Mouse (Mus musculus): ENCODE measurements at regions not wholly inside any gene's neighbourhood (a gene's known extent, or its start where the extent isn't known, plus 50 kb on each side); places are given as distances from the start of the nearest gene placed in this dataset.
A peak's percentile ranks its signal among the peaks of the same experiment; 100 is the strongest.

GRCm38 (mm10) chr16:85347621-85348020, 174.1 kb upstream of the App start:
- H3K4me3 ChIP-seq = no peak overlapping the region
- no peaks in the 10 kb centered on the region for H3K36me3 ChIP-seq (replicated peaks)
- no peak overlapping the region for H3K27ac ChIP-seq
- H3K9me3 ChIP-seq = no peaks in the 10 kb centered on the region
- ATAC-seq (replicated peaks) = no peak
- H3K4me1 ChIP-seq = no peaks in the 10 kb centered on the region
- no peaks in the 10 kb centered on the region for H3K27me3 ChIP-seq (replicated peaks)
- 82% methylated on average over 4 of the region's 4 CpGs for WGBS
- no peak overlapping the region for H3K4me2 ChIP-seq
- H3K9ac ChIP-seq = no peak overlapping the region

- Histone ChIP-seq H3K9me3 (no peaks in the 10 kb centered on the region), H3K4me2 (no peak overlapping the region), H3K27ac (no peak overlapping the region), H3K27me3 (replicated peaks) (no peaks in the 10 kb centered on the region), H3K36me3 (replicated peaks) (no peaks in the 10 kb centered on the region), H3K4me1 (no peaks in the 10 kb centered on the region), H3K9ac (no peak overlapping the region), H3K4me3 (no peak overlapping the region)
- 87% methylated on average over 4 of the region's 4 CpGs for WGBS
- ATAC-seq (replicated peaks) = no peak
Observed at GRCm38 (mm10) chr16:85336495-85337119, 163.0 kb upstream of the App start.

- Histone ChIP-seq H3K4me3 (no peak overlapping the region), H3K36me3 (replicated peaks) (no peaks in the 10 kb centered on the region), H3K4me2 (no peak overlapping the region), H3K4me1 (no peaks in the 10 kb centered on the region), H3K9ac (no peak overlapping the region), H3K9me3 (no peaks in the 10 kb centered on the region), H3K27me3 (replicated peaks) (no peaks in the 10 kb centered on the region), H3K27ac (no peak overlapping the region)
- ATAC-seq (replicated peaks) = no peak
- WGBS = 68% methylated on average over 3 of the region's 3 CpGs
Observed at GRCm38 (mm10) chr16:85333543-85333942, 160.0 kb upstream of the App start.

GRCm38 (mm10) chr16:85312018-85312417, 138.5 kb upstream of the App start:
- 60% methylated on average over 8 of the region's 8 CpGs for WGBS
- Histone ChIP-seq H3K27me3 (replicated peaks) (no peaks in the 10 kb centered on the region), H3K4me1 (peaks cover 3% of the 10 kb centered on the region; the same call in 1 of the 2 replicates), H3K4me3 (no peak overlapping the region), H3K27ac (no peak overlapping the region), H3K4me2 (no peak overlapping the region), H3K9ac (no peak overlapping the region), H3K36me3 (replicated peaks) (no peaks in the 10 kb centered on the region), H3K9me3 (no peaks in the 10 kb centered on the region)
- no peak for ATAC-seq (replicated peaks)

GRCm38 (mm10) chr16:85309493-85309892, 135.9 kb upstream of the App start:
- Histone ChIP-seq H3K27me3 (replicated peaks) (no peaks in the 10 kb centered on the region), H3K9ac (no peak overlapping the region), H3K4me3 (no peak overlapping the region), H3K36me3 (replicated peaks) (no peaks in the 10 kb centered on the region), H3K9me3 (no peaks in the 10 kb centered on the region), H3K4me1 (peaks cover 3% of the 10 kb centered on the region; the same call in 1 of the 2 replicates), H3K27ac (no peak overlapping the region), H3K4me2 (no peak overlapping the region)
- ATAC-seq (replicated peaks) = no peak; the same call in 1 of the 2 replicates
- 45% methylated on average over 3 of the region's 3 CpGs for WGBS

GRCm38 (mm10) chr16:85308429-85308828, 134.9 kb upstream of the App start:
- no peaks in the 10 kb centered on the region for H3K9me3 ChIP-seq
- H3K9ac ChIP-seq = no peak overlapping the region
- peaks cover 3% of the 10 kb centered on the region; the same call in 1 of the 2 replicates for H3K4me1 ChIP-seq
- H3K27me3 ChIP-seq (replicated peaks) = no peaks in the 10 kb centered on the region
- WGBS = 52% methylated on average over 2 of the region's 2 CpGs
- H3K27ac ChIP-seq = no peak overlapping the region
- no peaks in the 10 kb centered on the region for H3K36me3 ChIP-seq (replicated peaks)
- ATAC-seq (replicated peaks) = 0 out of 2 replicates have a peak, but pooled peaks have one; percentile 43
- H3K4me2 ChIP-seq = no peak overlapping the region
- no peak overlapping the region for H3K4me3 ChIP-seq

- WGBS = 23% methylated on average over 7 of the region's 7 CpGs
- Histone ChIP-seq H3K27ac (no peak overlapping the region), H3K27me3 (replicated peaks) (no peaks in the 10 kb centered on the region), H3K36me3 (replicated peaks) (no peaks in the 10 kb centered on the region), H3K4me2 (no peak overlapping the region), H3K4me1 (peaks cover 3% of the 10 kb centered on the region; the same call in 1 of the 2 replicates), H3K9ac (no peak overlapping the region), H3K9me3 (no peaks in the 10 kb centered on the region), H3K4me3 (no peak overlapping the region)
- peak; percentile 74 for ATAC-seq (replicated peaks)
Observed at GRCm38 (mm10) chr16:85307940-85308339, 134.4 kb upstream of the App start.

- no peak overlapping the region for H3K27ac ChIP-seq
- ATAC-seq (replicated peaks) = 0 out of 2 replicates have a peak, but pooled peaks have one; percentile 33
Observed at GRCm38 (mm10) chr16:85300092-85300853, 126.7 kb upstream of the App start.

GRCm38 (mm10) chr16:85298559-85298958, 125.0 kb upstream of the App start:
- no peak overlapping the region for H3K27ac ChIP-seq
- H3K27me3 ChIP-seq (replicated peaks) = no peaks in the 10 kb centered on the region
- WGBS = 62% methylated on average over 2 of the region's 2 CpGs
- ATAC-seq (replicated peaks) = no peak
- peaks cover 3% of the 10 kb centered on the region; the same call in 1 of the 2 replicates for H3K4me1 ChIP-seq
- no peak overlapping the region for H3K4me3 ChIP-seq
- H3K4me2 ChIP-seq = no peak overlapping the region
- H3K36me3 ChIP-seq (replicated peaks) = no peaks in the 10 kb centered on the region
- no peaks in the 10 kb centered on the region for H3K9me3 ChIP-seq
- H3K9ac ChIP-seq = no peak overlapping the region

More at GRCm38 (mm10) chr16:85300092-85300853, 126.7 kb upstream of the App start:
- no peak overlapping the region for H3K4me2 ChIP-seq
- no peaks in the 10 kb centered on the region for H3K27me3 ChIP-seq (replicated peaks)
- H3K9ac ChIP-seq = no peak overlapping the region
- no peaks in the 10 kb centered on the region for H3K36me3 ChIP-seq (replicated peaks)
- H3K4me1 ChIP-seq = peaks cover 3% of the 10 kb centered on the region; the same call in 1 of the 2 replicates
- no peak overlapping the region for H3K4me3 ChIP-seq
- 53% methylated on average over 13 of the region's 13 CpGs for WGBS
- no peaks in the 10 kb centered on the region for H3K9me3 ChIP-seq

- ATAC-seq (replicated peaks) = peak; percentile 58; the same call in 1 of the 2 replicates
- 77% methylated on average over 9 of the region's 9 CpGs for WGBS
- Histone ChIP-seq H3K9me3 (no peaks in the 10 kb centered on the region), H3K36me3 (replicated peaks) (no peaks in the 10 kb centered on the region), H3K4me1 (no peaks in the 10 kb centered on the region), H3K9ac (no peak overlapping the region), H3K4me3 (no peak overlapping the region), H3K4me2 (no peak overlapping the region), H3K27ac (no peak overlapping the region), H3K27me3 (replicated peaks) (no peaks in the 10 kb centered on the region)
Observed at GRCm38 (mm10) chr16:85290986-85291952, 117.7 kb upstream of the App start.

- Histone ChIP-seq H3K4me1 (no peaks in the 10 kb centered on the region), H3K4me2 (no peak overlapping the region), H3K27ac (no peak overlapping the region), H3K27me3 (replicated peaks) (no peaks in the 10 kb centered on the region), H3K4me3 (no peak overlapping the region), H3K9ac (no peak overlapping the region), H3K36me3 (replicated peaks) (no peaks in the 10 kb centered on the region), H3K9me3 (no peaks in the 10 kb centered on the region)
- ATAC-seq (replicated peaks) = no peak
- WGBS = 75% methylated on average over 1 of the region's 1 CpGs
Observed at GRCm38 (mm10) chr16:85277862-85278261, 104.3 kb upstream of the App start.

- Histone ChIP-seq H3K27me3 (replicated peaks) (no peaks in the 10 kb centered on the region), H3K4me2 (no peak overlapping the region), H3K4me3 (no peak overlapping the region), H3K4me1 (peaks cover 2% of the 10 kb centered on the region; the same call in 1 of the 2 replicates), H3K9me3 (no peaks in the 10 kb centered on the region), H3K36me3 (replicated peaks) (no peaks in the 10 kb centered on the region), H3K9ac (no peak overlapping the region), H3K27ac (no peak overlapping the region)
- 85% methylated on average over 8 of the region's 8 CpGs for WGBS
- no peak for ATAC-seq (replicated peaks)
Observed at GRCm38 (mm10) chr16:85269681-85270080, 96.1 kb upstream of the App start.

Data from midbrain, embryonic 15.5 days (tissue).